Mouse (Mus musculus) olfactory bulb, adult 2 months (tissue): ENCODE data around the gene Pax5.

ENCODE experiments used
- CTCF ChIP-seq: fragments of 200-500 bp; IDR thresholded peaks from 2 replicates; pipeline ENCODE4 v1.5.1; 2012; ENCODE audit warnings: low read depth, mild to moderate bottlenecking, low read length, moderate library complexity; ENCODE audit not compliant: insufficient read depth
- POLR2A ChIP-seq: fragments of 200-500 bp; IDR thresholded peaks from 2 replicates; pipeline ENCODE4 v1.6.1; 2012; ENCODE audit warnings: mild to moderate bottlenecking, low read depth, low read length, moderate library complexity; ENCODE audit not compliant: insufficient read depth

DNA sequence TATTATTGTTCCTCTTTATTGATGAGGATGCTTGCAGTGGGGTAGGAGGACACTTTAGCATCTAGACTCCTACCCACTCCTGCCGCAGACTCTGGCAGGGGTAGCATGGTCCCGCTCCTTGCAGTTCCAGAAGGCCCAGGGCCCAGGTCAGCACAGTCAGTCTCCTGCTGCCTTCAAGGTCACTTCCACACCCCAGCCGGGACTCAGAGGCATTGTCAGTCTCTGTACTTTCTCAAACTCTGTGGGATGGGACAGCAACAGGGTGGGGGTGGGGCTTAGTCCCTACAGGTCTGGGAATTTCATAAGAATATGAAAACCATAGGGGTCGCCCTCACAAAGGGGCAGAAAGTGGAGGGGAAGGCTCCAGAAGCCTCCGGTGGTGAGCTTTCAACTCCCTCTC is 177.0 kb downstream of the Pax5 start:
- no peak for TF ChIP-seq CTCF
- no peak for TF ChIP-seq POLR2A
